Mouse (Mus musculus): ENCODE measurements at regions not wholly inside any gene's neighbourhood (a gene's known extent, or its start where the extent isn't known, plus 50 kb on each side); places are given as distances from the start of the nearest gene placed in this dataset.
"Not testable (repeated sequence)": the region's sequence is repeated elsewhere in the genome, so short reads cannot be mapped to it uniquely, and the experiment has no call there.

DNA sequence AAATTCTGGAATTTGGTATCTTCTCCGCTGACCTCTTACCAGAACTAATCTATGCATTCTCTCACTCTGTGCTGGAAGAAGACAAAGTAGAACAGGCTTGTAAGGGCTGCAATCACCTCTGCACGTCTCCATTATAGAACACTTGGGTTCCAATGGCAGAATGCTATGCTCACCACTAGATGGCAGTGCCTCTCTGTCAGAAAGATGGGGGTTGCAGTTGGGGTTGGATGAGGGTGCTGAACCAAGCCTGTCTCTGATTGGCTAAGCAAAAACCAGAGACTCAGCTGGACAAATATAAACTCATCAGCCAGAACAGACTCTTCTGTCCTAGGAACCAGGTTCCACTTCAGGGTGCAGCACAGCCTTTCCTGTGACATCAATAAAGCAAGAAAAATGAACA, 850.0 kb upstream of the Olfr1507 start:
- DNase-seq (ENCODE audit: low read depth in 1 of 2, low spot score in 2 of 2): not testable (repeated sequence)

GRCm38 (mm10) chr14:53343849-53344248, 848.3 kb upstream of the Olfr1507 start:
- not testable (repeated sequence) for DNase-seq (ENCODE audit: low read depth in 1 of 2, low spot score in 2 of 2)

DNA sequence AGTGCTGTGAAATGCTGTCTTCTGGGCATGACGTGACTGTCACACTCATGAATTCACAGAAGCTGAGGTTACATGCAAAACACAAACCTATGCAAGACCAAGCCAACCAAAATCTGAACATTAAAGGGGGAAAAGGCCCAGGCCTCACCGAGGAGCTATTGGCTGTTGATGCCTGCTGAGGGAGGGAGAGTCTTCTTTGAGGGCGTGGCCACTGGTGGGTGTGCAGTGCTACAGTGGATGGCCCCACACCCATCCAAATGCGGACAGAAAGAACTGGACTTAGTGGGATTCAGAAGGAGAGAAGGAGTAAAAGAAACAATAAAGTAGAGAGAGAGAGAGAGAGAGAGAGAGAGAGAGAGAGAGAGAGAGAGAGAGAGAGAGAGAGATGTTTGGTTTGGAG, 843.6 kb upstream of the Olfr1507 start:
- not testable (repeated sequence) for DNase-seq (ENCODE audit: low read depth in 1 of 2, low spot score in 2 of 2)

- DNase-seq (ENCODE audit: low read depth in 1 of 2, low spot score in 2 of 2): not testable (repeated sequence)
These were observed 841.9 kb upstream of the Olfr1507 start for GRCm38 (mm10) chr14:53337446-53337845.

GRCm38 (mm10) chr14:53336705-53337104, 841.2 kb upstream of the Olfr1507 start:
- DNase-seq (ENCODE audit: low read depth in 1 of 2, low spot score in 2 of 2): not testable (repeated sequence)

GRCm38 (mm10) chr14:53334451-53334850, 838.9 kb upstream of the Olfr1507 start:
- DNase-seq (ENCODE audit: low read depth in 1 of 2, low spot score in 2 of 2): not testable (repeated sequence)

DNA sequence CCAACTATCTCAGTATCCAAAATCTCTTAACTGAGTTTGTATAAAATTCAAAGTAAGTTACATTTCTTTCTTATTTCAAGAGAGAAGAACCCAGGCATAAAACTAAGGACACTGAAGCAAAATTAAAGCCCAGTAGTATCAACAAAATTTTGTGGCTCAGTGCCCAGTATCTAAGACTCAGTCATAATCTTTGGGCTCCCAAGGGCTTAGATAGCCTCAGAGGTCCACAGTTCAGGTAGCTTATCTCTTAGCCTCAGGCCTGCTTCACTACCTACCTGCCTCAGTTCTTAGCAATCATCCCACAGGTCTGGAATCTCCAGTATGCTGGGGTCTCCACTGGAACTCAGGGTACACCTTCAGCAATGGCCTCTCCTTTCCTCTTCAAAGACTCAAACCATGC, 835.6 kb upstream of the Olfr1507 start:
- not testable (repeated sequence) for DNase-seq (ENCODE audit: low read depth in 1 of 2, low spot score in 2 of 2)

- not testable (repeated sequence) for DNase-seq (ENCODE audit: low read depth in 1 of 2, low spot score in 2 of 2)
These were observed 828.8 kb upstream of the Olfr1507 start for GRCm38 (mm10) chr14:53324367-53324766.

DNA sequence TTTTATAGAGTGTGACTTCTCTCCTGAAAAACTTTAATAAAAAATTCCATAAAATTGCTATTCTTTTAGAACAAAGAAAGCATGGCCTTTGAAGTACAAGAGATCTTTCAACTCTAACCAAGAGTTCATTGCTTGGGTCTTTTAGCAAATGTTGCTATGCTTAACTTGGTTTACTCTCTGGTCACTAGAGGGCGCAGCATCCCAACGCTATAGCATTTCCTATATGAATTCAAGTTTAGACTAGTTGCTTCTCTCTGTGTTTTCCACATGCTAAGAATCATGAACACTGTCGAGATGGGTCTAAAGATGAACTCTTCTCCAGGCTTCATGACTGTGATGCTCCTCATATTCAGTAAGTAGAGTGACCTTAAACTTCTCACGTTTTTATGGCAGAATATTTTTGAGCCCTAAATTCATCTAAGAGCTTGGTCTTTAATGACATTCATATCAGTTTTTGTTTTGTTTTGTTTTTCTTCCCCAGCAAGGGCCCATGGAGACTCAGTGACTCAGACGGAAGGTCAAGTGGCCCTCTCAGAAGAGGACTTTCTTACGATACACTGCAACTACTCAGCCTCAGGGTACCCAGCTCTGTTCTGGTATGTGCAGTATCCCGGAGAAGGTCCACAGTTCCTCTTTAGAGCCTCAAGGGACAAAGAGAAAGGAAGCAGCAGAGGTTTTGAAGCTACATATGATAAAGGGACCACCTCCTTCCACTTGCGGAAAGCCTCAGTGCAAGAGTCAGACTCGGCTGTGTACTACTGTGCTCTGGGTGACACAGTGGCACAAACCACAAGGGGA, 823.2 kb upstream of the Olfr1507 start:
- not testable (repeated sequence) for DNase-seq (ENCODE audit: low read depth in 1 of 2, low spot score in 2 of 2)

- DNase-seq (ENCODE audit: low read depth in 1 of 2, low spot score in 2 of 2): not testable (repeated sequence)
These were observed 816.9 kb upstream of the Olfr1507 start for GRCm38 (mm10) chr14:53312490-53312889.

GRCm38 (mm10) chr14:53303179-53303578, 807.6 kb upstream of the Olfr1507 start:
- DNase-seq (ENCODE audit: low read depth in 1 of 2, low spot score in 2 of 2): not testable (repeated sequence)

DNA sequence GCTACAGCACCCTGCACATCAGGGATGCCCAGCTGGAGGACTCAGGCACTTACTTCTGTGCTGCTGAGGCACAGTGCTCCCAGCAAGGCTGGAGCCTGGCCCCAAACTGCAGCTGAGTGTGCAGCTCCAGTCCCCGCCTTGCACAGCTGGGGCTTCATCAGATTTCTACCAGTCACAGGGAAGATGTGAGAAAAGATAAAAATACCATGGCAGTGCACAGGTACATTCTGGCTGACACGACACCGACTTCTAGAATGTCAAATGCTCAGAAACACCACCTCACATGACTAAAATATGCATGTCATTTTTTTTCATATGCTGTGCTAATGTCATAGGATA, 806.9 kb upstream of the Olfr1507 start:
- DNase-seq (ENCODE audit: low read depth in 1 of 2, low spot score in 2 of 2): not testable (repeated sequence)

DNA sequence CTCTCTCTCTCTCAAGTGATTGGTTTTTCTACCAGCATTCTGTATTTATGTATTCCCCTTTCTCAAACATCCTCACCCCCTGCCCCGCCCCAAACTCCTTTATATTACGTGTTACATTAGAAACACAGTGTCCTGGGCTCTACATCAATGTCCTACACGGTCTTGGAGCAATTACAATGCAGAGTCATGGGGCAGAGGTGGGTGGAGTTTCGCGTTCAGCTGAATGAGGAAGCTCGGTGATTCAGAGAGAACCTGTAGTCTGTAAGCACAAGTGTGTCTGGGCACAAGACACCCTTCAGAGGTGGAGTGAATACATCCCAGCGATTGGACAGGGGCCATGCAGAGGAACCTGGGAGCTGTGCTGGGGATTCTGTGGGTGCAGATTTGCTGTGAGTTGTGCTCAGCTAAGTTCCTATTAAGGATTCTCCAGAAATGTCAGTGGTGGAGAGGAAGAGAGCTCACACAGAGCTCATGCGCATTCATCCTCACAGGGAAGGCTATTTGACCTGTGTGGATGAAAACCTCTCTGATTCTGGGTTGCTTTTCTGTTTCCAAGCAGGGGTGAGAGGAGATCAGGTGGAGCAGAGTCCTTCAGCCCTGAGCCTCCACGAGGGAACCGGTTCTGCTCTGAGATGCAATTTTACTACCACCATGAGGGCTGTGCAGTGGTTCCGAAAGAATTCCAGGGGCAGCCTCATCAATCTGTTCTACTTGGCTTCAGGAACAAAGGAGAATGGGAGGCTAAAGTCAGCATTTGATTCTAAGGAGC, 806.4 kb upstream of the Olfr1507 start:
- DNase-seq (ENCODE audit: low read depth in 1 of 2, low spot score in 2 of 2): not testable (repeated sequence)

DNA sequence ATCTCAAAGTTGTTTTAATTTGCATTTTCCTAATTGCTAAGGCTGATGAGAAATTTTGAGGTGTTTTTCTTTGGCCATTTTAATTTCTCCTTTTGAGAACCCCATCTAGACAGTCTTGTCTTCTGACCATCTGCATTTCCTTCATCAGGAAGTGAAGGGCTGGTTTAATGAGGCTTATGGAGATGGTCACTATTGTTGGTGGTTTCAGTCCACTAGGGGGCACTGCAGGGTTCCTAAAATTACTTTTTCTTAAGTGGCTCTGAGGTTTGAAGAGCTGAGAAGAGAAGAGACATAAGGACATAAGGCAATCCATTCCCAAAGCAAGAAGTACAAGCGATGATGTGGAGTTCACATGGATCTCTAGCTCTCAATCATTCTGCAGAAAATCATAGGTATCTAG, 805.6 kb upstream of the Olfr1507 start:
- DNase-seq (ENCODE audit: low read depth in 1 of 2, low spot score in 2 of 2): not testable (repeated sequence)

- DNase-seq (ENCODE audit: low read depth in 1 of 2, low spot score in 2 of 2): not testable (repeated sequence)
These were observed 804.2 kb upstream of the Olfr1507 start for GRCm38 (mm10) chr14:53299735-53300134.

GRCm38 (mm10) chr14:53283350-53284141, 788.0 kb upstream of the Olfr1507 start:
- DNase-seq (ENCODE audit: low read depth in 1 of 2, low spot score in 2 of 2): not testable (repeated sequence)

- not testable (repeated sequence) for DNase-seq (ENCODE audit: low read depth in 1 of 2, low spot score in 2 of 2)
These were observed 777.7 kb upstream of the Olfr1507 start for GRCm38 (mm10) chr14:53273218-53273617.

DNA sequence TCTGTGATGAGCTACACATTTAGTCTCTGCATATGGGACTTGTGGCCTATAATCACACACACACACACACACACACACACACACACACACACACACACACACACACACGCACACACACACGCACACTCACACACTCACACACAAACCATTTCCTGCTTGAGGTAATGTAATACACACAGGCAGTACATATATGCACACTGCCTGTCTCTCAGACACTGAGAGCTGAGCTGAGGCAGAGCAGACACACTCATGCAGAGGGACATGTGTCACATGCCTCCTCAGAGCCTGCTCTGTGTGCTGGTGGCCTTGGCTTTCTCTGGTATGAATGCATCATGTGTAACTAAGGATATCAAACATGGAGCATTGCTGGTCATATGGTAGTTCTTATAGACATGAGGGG, 772.1 kb upstream of the Olfr1507 start:
- not testable (repeated sequence) for DNase-seq (ENCODE audit: low read depth in 1 of 2, low spot score in 2 of 2)

DNA sequence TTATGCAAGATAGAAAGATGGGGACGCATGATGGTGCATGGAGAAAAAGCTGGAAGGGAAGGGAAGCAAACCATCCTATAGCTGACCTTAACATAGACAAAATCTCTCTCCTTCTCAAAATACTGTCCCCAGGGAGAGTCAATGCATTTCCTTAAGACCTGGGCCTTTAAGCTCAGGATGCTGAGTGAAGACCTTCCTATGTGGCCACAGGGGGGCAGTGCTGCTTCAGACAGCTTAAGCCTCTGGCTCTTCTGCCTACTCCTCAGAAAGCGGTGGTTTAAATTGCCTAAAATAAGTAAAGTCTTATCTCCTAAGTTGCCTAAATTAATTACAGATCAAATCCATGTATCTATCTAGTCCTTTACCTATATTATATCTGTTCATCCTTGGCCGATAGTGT, 760.4 kb upstream of the Olfr1507 start:
- not testable (repeated sequence) for DNase-seq (ENCODE audit: low read depth in 1 of 2, low spot score in 2 of 2)

GRCm38 (mm10) chr14:53253470-53253869, 757.9 kb upstream of the Olfr1507 start:
- not testable (repeated sequence) for DNase-seq (ENCODE audit: low read depth in 1 of 2, low spot score in 2 of 2)

- not testable (repeated sequence) for DNase-seq (ENCODE audit: low read depth in 1 of 2, low spot score in 2 of 2)
These were observed 735.6 kb upstream of the Olfr1507 start for GRCm38 (mm10) chr14:53231142-53231541.
